ENCODE assay signal across 13 mouse cellular contexts in genomic region chr16:46926060-46926459, GRCm38 (mm10).
DNase-seq lines count a peak whose midpoint lies in the region; ATAC-seq and TF ChIP-seq lines count a peak whose summit lies in the region.
"Had no signal": no experiment of that assay in that cellular context is flagged by ENCODE, and none has a peak within 500 bp of the region (broad histone marks: within the 10 kb centered on the region; RNA-seq: fewer than 3 reads in every experiment).

No protein-coding gene starts in this region.

- no peaks in the 10 kb centered on the region for H3K27me3 ChIP-seq in hindbrain, embryonic 10.5 days (ENCODE audit: insufficient read depth, poor library complexity, severe bottlenecking)
- H3K27me3 ChIP-seq in hindbrain, embryonic 13.5 days: no peaks in the 10 kb centered on the region
- no peaks in the 10 kb centered on the region for H3K27me3 ChIP-seq in E14TG2a.4 (ENCODE audit: insufficient read depth, low read length)
- H3K27me3 ChIP-seq in midbrain, postnatal 0 days (ENCODE audit: insufficient read depth, low read length): no peaks in the 10 kb centered on the region
- H3K27me3 ChIP-seq: liver, embryonic 15.5 days had no signal

- DNase-seq in hindbrain, embryonic 10.5 days (ENCODE audit: low spot score): peak; percentile 10
- peak; percentile 31 for DNase-seq in 3T3-L1 (ENCODE audit: low read depth, low spot score)
- DNase-seq in kidney, postnatal 36 days: peak; percentile 25 to 73
- DNase-seq in frontal cortex, postnatal 25 days (ENCODE audit: low spot score in 2 of 2): no peak
- DNase-seq in midbrain, postnatal 0 days (ENCODE audit: low spot score): no peak
- DNase-seq: cerebellum, adult 11 months; right cerebral cortex, postnatal 14 days; thymus, postnatal 14 days had no signal

- no peaks in the 10 kb centered on the region for H3K36me3 ChIP-seq in hindbrain, embryonic 10.5 days
- H3K36me3 ChIP-seq in hindbrain, embryonic 13.5 days: no peaks in the 10 kb centered on the region
- no peaks in the 10 kb centered on the region for H3K36me3 ChIP-seq in E14TG2a.4 (ENCODE audit: insufficient read depth, low read length)
- no peaks in the 10 kb centered on the region for H3K36me3 ChIP-seq in midbrain, postnatal 0 days (ENCODE audit: insufficient read depth, low read length)
- H3K36me3 ChIP-seq: heart, embryonic 10.5 days; liver, embryonic 15.5 days had no signal

- 0 out of 2 replicates have a peak, but pooled peaks have one; percentile 5 for TF ChIP-seq CTCF in E14TG2a.4 (conservative IDR thresholded peaks at IDR 0.05; ENCODE audit: low read length)
- no peak for TF ChIP-seq CTCF in midbrain, postnatal 0 days (IDR thresholded peaks at IDR 0.05)

- H3K4me2 ChIP-seq in hindbrain, embryonic 13.5 days: no peak overlapping the region
- H3K4me2 ChIP-seq in midbrain, postnatal 0 days (ENCODE audit: low read depth, low read length, poor library complexity, severe bottlenecking): no peak overlapping the region
- H3K4me2 ChIP-seq: liver, embryonic 15.5 days had no signal

- H3K9me3 ChIP-seq in hindbrain, embryonic 10.5 days: no peaks in the 10 kb centered on the region
- H3K9me3 ChIP-seq in hindbrain, embryonic 13.5 days: no peaks in the 10 kb centered on the region
- H3K9me3 ChIP-seq in E14TG2a.4 (ENCODE audit: low read length): no peaks in the 10 kb centered on the region
- H3K9me3 ChIP-seq in midbrain, postnatal 0 days (ENCODE audit: low read length): no peaks in the 10 kb centered on the region
- H3K9me3 ChIP-seq: heart, embryonic 10.5 days; liver, embryonic 15.5 days had no signal

- H3K9ac ChIP-seq in hindbrain, embryonic 13.5 days: no peak overlapping the region
- H3K9ac ChIP-seq in midbrain, postnatal 0 days (replicated peaks; ENCODE audit: low read length, poor library complexity, severe bottlenecking): no peak overlapping the region
- H3K9ac ChIP-seq: liver, embryonic 15.5 days had no signal

- no peak overlapping the region for H3K27ac ChIP-seq in hindbrain, embryonic 10.5 days
- no peak overlapping the region for H3K27ac ChIP-seq in hindbrain, embryonic 13.5 days
- H3K27ac ChIP-seq in midbrain, postnatal 0 days (ENCODE audit: low read depth, low read length): no peak overlapping the region
- H3K27ac ChIP-seq: heart, embryonic 10.5 days; liver, embryonic 15.5 days had no signal

- no peak for ATAC-seq in hindbrain, embryonic 13.5 days (ENCODE audit: low FRiP score)
- no peak for ATAC-seq in midbrain, postnatal 0 days (ENCODE audit: low FRiP score)

- no peak overlapping the region for H3K4me3 ChIP-seq in hindbrain, embryonic 10.5 days
- no peak overlapping the region for H3K4me3 ChIP-seq in hindbrain, embryonic 13.5 days
- H3K4me3 ChIP-seq in E14TG2a.4 (replicated peaks; ENCODE audit: low read length): no peak overlapping the region
- no peak overlapping the region for H3K4me3 ChIP-seq in midbrain, postnatal 0 days (ENCODE audit: low read depth, low read length)
- H3K4me3 ChIP-seq: erythroblast, embryonic 14.5 days; heart, embryonic 10.5 days; liver, embryonic 15.5 days had no signal

- 73% methylated on average over 3 of the region's 3 CpGs for WGBS in hindbrain, embryonic 10.5 days
- 60% methylated on average over 3 of the region's 3 CpGs for WGBS in hindbrain, embryonic 13.5 days
- WGBS in midbrain, postnatal 0 days: 75% methylated on average over 3 of the region's 3 CpGs

- no peaks in the 10 kb centered on the region for H3K4me1 ChIP-seq in hindbrain, embryonic 10.5 days (replicated peaks)
- H3K4me1 ChIP-seq in hindbrain, embryonic 13.5 days (replicated peaks): no peaks in the 10 kb centered on the region
- H3K4me1 ChIP-seq in E14TG2a.4 (replicated peaks; ENCODE audit: low read depth, low read length): no peaks in the 10 kb centered on the region
- no peaks in the 10 kb centered on the region for H3K4me1 ChIP-seq in midbrain, postnatal 0 days (ENCODE audit: insufficient read depth, low read length)
- H3K4me1 ChIP-seq: heart, embryonic 10.5 days; liver, embryonic 15.5 days had no signal

Comparison
In these comparisons a context has a peak if more than half of its experiments do, and no peak if none do; other contexts are left out.
1. DNase-seq: peak in hindbrain, embryonic 10.5 days (single experiment), 3T3-L1 (single experiment) and kidney, postnatal 36 days (2 of 2); none in frontal cortex, postnatal 25 days (0 of 2) and midbrain, postnatal 0 days (single experiment).